Mouse (Mus musculus): ENCODE measurements around the gene Gsg1l2. TPM values are rescaled to one million over a fixed set of nuclear protein-coding genes. Genes with fewer than 3 reads are reported as not detected.

Gsg1l2 gene
- not detected for polyA plus RNA-seq (2014; fragmentation: Illumina TruSeq; extraction: RNeasy Lipid Tissue Mini Kit (QIAGEN cat#74804); ENCODE audit: low replicate concordance)

GRCm38 (mm10) chr11:67774379-67774778 is at the start of gene Gsg1l2:
Gene Gsg1l2 (plus strand): TSS chr11:67774608.

GRCm38 (mm10) chr11:67771053-67771452 is 3.4 kb upstream of the Gsg1l2 start, which contains the start of gene Glp2r:
Gene Glp2r (minus strand): TSS chr11:67771153.

DNA sequence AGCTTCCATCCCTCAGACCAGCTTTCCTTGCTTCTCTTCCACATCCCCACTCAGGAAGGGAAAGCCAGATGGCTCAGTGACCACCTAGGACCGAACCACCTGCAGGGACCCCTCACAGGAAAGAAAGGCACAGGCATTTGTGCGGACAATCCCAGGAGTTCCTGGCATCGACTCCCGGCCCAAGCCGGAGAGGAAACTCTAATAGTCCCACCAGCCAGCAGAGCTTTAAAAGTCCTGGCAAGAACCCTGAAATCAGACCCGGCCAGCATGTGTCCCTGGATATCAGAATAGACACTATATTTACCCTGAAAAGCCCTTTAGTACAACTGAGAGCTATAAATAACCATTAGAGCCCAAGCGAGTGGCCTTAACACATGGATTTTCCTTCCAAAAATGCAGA is 23.5 kb downstream of the Gsg1l2 start, which contains the start of gene Dhrs7c:
Dhrs7c (plus strand) TSS at position 257 of the 400 bp plus-strand sequence.

Other genes with a start within 250 kb of the Gsg1l2 start
- gene Rcvrn, start 79.3 kb upstream of the Gsg1l2 start, polyA plus RNA-seq (2014; fragmentation: Illumina TruSeq; extraction: RNeasy Lipid Tissue Mini Kit (QIAGEN cat#74804); ENCODE audit: low replicate concordance) = not detected
- gene Glp2r, start 3.5 kb upstream of the Gsg1l2 start, polyA plus RNA-seq (2014; fragmentation: Illumina TruSeq; extraction: RNeasy Lipid Tissue Mini Kit (QIAGEN cat#74804); ENCODE audit: low replicate concordance) = 6.0 TPM
- not detected for gene Dhrs7c, start 23.6 kb downstream of the Gsg1l2 start, polyA plus RNA-seq (2014; fragmentation: Illumina TruSeq; extraction: RNeasy Lipid Tissue Mini Kit (QIAGEN cat#74804); ENCODE audit: low replicate concordance)
- 2.5 TPM for gene Usp43, start 147.5 kb downstream of the Gsg1l2 start, polyA plus RNA-seq (2014; fragmentation: Illumina TruSeq; extraction: RNeasy Lipid Tissue Mini Kit (QIAGEN cat#74804); ENCODE audit: low replicate concordance)
- gene Cfap52, start 191.0 kb downstream of the Gsg1l2 start, polyA plus RNA-seq (2014; fragmentation: Illumina TruSeq; extraction: RNeasy Lipid Tissue Mini Kit (QIAGEN cat#74804); ENCODE audit: low replicate concordance) = not detected
- gene Stx8, start 191.6 kb downstream of the Gsg1l2 start, polyA plus RNA-seq (2014; fragmentation: Illumina TruSeq; extraction: RNeasy Lipid Tissue Mini Kit (QIAGEN cat#74804); ENCODE audit: low replicate concordance) = 17.7 TPM